Mouse (Mus musculus): ENCODE data around the gene Samd11. TPM values are rescaled to one million over a fixed set of nuclear protein-coding genes. Genes with fewer than 3 reads are reported as not detected.

Gene Samd11
- total and polyA plus RNA-seq, 2 experiments from 2014 or later, result 1.9 to 7.7 TPM

DNA sequence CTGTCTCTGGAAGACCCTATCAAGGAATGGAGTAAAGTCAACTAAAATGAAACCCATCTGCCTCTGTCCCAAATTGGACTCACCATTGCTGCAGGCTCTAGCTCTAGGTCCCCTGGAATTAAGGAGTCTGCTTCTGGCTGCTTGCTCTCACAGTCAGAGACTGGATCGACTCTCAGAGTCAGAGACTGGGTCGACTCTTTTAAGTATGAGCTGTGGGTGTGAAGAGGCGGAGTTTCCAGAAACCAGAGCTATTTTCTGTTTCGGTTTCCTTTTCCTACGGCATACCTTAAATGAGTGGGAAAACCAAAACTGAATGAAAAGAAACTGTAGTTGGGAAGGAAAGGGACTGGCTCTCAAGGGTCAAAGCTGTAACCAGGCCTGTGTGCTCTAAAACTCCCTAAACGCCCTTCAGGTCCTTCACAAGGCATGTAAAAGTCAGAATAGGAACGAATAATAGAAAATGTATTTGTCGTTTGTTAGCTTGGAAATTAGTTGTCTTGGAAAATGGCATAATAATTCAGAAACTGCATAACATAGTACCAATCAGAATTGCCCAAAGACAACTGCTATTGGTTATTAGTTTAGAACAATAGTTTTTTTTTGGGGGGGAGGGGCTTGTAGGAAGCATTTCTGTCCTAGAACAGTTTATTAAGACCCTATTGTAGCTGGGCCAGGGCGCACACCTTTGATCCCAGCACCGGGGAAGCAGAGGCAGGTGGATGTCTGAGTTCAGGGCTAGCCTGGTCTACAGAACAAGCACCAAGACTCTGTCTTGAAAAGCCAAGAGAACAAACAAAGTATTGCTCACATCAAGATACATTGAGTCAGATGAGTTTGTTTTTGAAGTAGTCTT, 54.6 kb downstream of the Samd11 start, which contains the start of gene Isg15:
Gene Isg15, minus strand, starts transcription at position 196 of the 853 bp plus-strand sequence.
- Histone ChIP-seq H3K9ac (no peak within 1 kb of the TSS), H3K4me3 (ENCODE audit: low read depth, low read length) (no peak within 1 kb of the TSS), H3K36me3 (ENCODE audit: insufficient read depth) (no peaks in the 10 kb centered on the region), H3K27ac (ENCODE audit: low read depth, low read length) (no peak within 1 kb of the TSS), H3K4me2 (ENCODE audit: low read depth) (no peak within 1 kb of the TSS), H3K27me3 (ENCODE audit: insufficient read depth, low read length) (no peaks in the 10 kb centered on the region), H3K9me3 (ENCODE audit: low read length) (no peaks in the 10 kb centered on the region), H3K4me1 (ENCODE audit: insufficient read depth) (peaks cover 16% of the 10 kb centered on the region)
- no peak for DNase-seq
- ATAC-seq, result no peak
- WGBS, result 64% methylated on average over 10 of the region's 10 CpGs
- TF ChIP-seq CTCF (IDR thresholded peaks at IDR 0.05; ENCODE audit: low read depth), result no peak

GRCm38 (mm10) chr4:156197829-156198205, 57.6 kb downstream of the Samd11 start:
- H3K9me3 ChIP-seq (ENCODE audit: low read length), result no peaks in the 10 kb centered on the region
- H3K4me3 ChIP-seq (ENCODE audit: low read depth, low read length), result peak overlapping the region; percentile 78
- ATAC-seq (peak; percentile 88), DNase-seq (peak; percentile 86)
- 1% methylated on average over 26 of the region's 26 CpGs for WGBS
- peak overlapping the region; percentile 80 for H3K27ac ChIP-seq (ENCODE audit: low read depth, low read length)
- H3K4me2 ChIP-seq (ENCODE audit: low read depth), result peak overlapping the region; percentile 91
- H3K36me3 ChIP-seq (ENCODE audit: insufficient read depth), result no peaks in the 10 kb centered on the region
- TF ChIP-seq CTCF (IDR thresholded peaks at IDR 0.05; ENCODE audit: low read depth), result peak; percentile 59; the same call in 1 of the 2 replicates
- H3K4me1 ChIP-seq (ENCODE audit: insufficient read depth), result peaks cover 14% of the 10 kb centered on the region
- peak overlapping the region; percentile 69 for H3K9ac ChIP-seq
- no peaks in the 10 kb centered on the region for H3K27me3 ChIP-seq (ENCODE audit: insufficient read depth, low read length)

- Histone ChIP-seq H3K36me3 (ENCODE audit: insufficient read depth) (0 out of 2 replicates have a peak, but pooled peaks cover 3% of the 10 kb centered on the region), H3K27ac (ENCODE audit: low read depth, low read length) (peak within 1 kb of the TSS; percentile 80), H3K4me2 (ENCODE audit: low read depth) (peak within 1 kb of the TSS; percentile 91), H3K9ac (peak within 1 kb of the TSS; percentile 69), H3K9me3 (ENCODE audit: low read length) (no peaks in the 10 kb centered on the region), H3K27me3 (ENCODE audit: insufficient read depth, low read length) (no peaks in the 10 kb centered on the region), H3K4me3 (ENCODE audit: low read depth, low read length) (peak within 1 kb of the TSS; percentile 78), H3K4me1 (ENCODE audit: insufficient read depth) (peaks cover 11% of the 10 kb centered on the region)
- ATAC-seq (peak; percentile 81), DNase-seq (no peak)
- under 1% methylated on average over 47 of the region's 88 CpGs for WGBS
- no peak for TF ChIP-seq CTCF (IDR thresholded peaks at IDR 0.05; ENCODE audit: low read depth)
These were observed 58.2 kb downstream of the Samd11 start, which contains the start of gene Agrn for GRCm38 (mm10) chr4:156197131-156197828. TSS of gene Agrn (minus strand) at chr4:156197488.

Small RNAs within 50 kb of the gene (microRNA-seq; reads per million reads assigned to microRNA genes)
- 3.1 to 5.6 reads per million in 2 experiments for gene Mir7658

Other genes with a start within 250 kb of the Samd11 start
- gene Tnfrsf4, start 241.8 kb downstream of the Samd11 start, total RNA-seq (2014; rRNA removed), result 0.48 and 1.3 TPM in 2 replicates
- gene Tnfrsf4, start 241.8 kb downstream of the Samd11 start, polyA plus RNA-seq (2015; fragmentation: Nextera tagmentation; extraction: Ambion mirVana), result 0.40 and 0.49 TPM in 2 replicates
- gene Tnfrsf18, start 229.5 kb downstream of the Samd11 start, total RNA-seq (2014; rRNA removed), result 1.5 TPM in 1 of 2 replicates, not detected in the other
- 0.67 and 1.2 TPM in 2 replicates for gene Tnfrsf18, start 229.5 kb downstream of the Samd11 start, polyA plus RNA-seq (2015; fragmentation: Nextera tagmentation; extraction: Ambion mirVana)
- gene Ttll10, start 196.2 kb downstream of the Samd11 start, total RNA-seq (2014; rRNA removed), result not detected in 2 replicates
- 0.06 TPM in 1 of 2 replicates, not detected in the other for gene Ttll10, start 196.2 kb downstream of the Samd11 start, polyA plus RNA-seq (2015; fragmentation: Nextera tagmentation; extraction: Ambion mirVana)
- 22.8 and 28.3 TPM in 2 replicates for gene 9430015G10Rik, start 145.7 kb downstream of the Samd11 start, total RNA-seq (2014; rRNA removed)
- gene 9430015G10Rik, start 145.7 kb downstream of the Samd11 start, polyA plus RNA-seq (2015; fragmentation: Nextera tagmentation; extraction: Ambion mirVana), result 18.3 and 22.3 TPM in 2 replicates
- gene Rnf223, start 125.1 kb downstream of the Samd11 start, total RNA-seq (2014; rRNA removed), result 0.33 and 0.46 TPM in 2 replicates
- 0.08 and 0.19 TPM in 2 replicates for gene Rnf223, start 125.1 kb downstream of the Samd11 start, polyA plus RNA-seq (2015; fragmentation: Nextera tagmentation; extraction: Ambion mirVana)
- gene Agrn, start 58.2 kb downstream of the Samd11 start, total RNA-seq (2014; rRNA removed), result 218 and 261 TPM in 2 replicates
- gene Agrn, start 58.2 kb downstream of the Samd11 start, polyA plus RNA-seq (2015; fragmentation: Nextera tagmentation; extraction: Ambion mirVana), result 48.2 and 61.3 TPM in 2 replicates
- gene Isg15, start 54.8 kb downstream of the Samd11 start, total RNA-seq (2014; rRNA removed), result 1.4 and 2.2 TPM in 2 replicates
- gene Isg15, start 54.8 kb downstream of the Samd11 start, polyA plus RNA-seq (2015; fragmentation: Nextera tagmentation; extraction: Ambion mirVana), result 2.4 and 3.4 TPM in 2 replicates
- 3.5 and 5.7 TPM in 2 replicates for gene AW011738, start 52.4 kb downstream of the Samd11 start, total RNA-seq (2014; rRNA removed)
- 1.8 and 3.4 TPM in 2 replicates for gene AW011738, start 52.4 kb downstream of the Samd11 start, polyA plus RNA-seq (2015; fragmentation: Nextera tagmentation; extraction: Ambion mirVana)
- gene Perm1, start 39.8 kb downstream of the Samd11 start, total RNA-seq (2014; rRNA removed), result 1.1 and 1.3 TPM in 2 replicates
- gene Perm1, start 39.8 kb downstream of the Samd11 start, polyA plus RNA-seq (2015; fragmentation: Nextera tagmentation; extraction: Ambion mirVana), result 0.69 and 0.86 TPM in 2 replicates
- gene Plekhn1, start 20.8 kb downstream of the Samd11 start, total RNA-seq (2014; rRNA removed), result 37.2 and 43.7 TPM in 2 replicates
- gene Plekhn1, start 20.8 kb downstream of the Samd11 start, polyA plus RNA-seq (2015; fragmentation: Nextera tagmentation; extraction: Ambion mirVana), result 11.8 and 14.3 TPM in 2 replicates
- gene Noc2l, start 19.6 kb downstream of the Samd11 start, total RNA-seq (2014; rRNA removed), result 80.7 and 83.9 TPM in 2 replicates
- 50.9 and 52.9 TPM in 2 replicates for gene Noc2l, start 19.6 kb downstream of the Samd11 start, polyA plus RNA-seq (2015; fragmentation: Nextera tagmentation; extraction: Ambion mirVana)
- not detected in 2 replicates for gene Vmn2r-ps159, start 75.4 kb upstream of the Samd11 start, total RNA-seq (2014; rRNA removed)
- not detected in 2 replicates for gene Vmn2r-ps159, start 75.4 kb upstream of the Samd11 start, polyA plus RNA-seq (2015; fragmentation: Nextera tagmentation; extraction: Ambion mirVana)

All from forebrain, postnatal 0 days (tissue).